Mouse (Mus musculus): ENCODE data around the gene Bag3.

- TF ChIP-seq POLR2A (IDR thresholded peaks at IDR 0.05; ENCODE audit: borderline replicate concordance, low read depth, low read length), result no peak
- TF ChIP-seq CTCF (IDR thresholded peaks at IDR 0.05; ENCODE audit: low read depth, low read length), result no peak
Measured at GRCm38 (mm10) chr7:128524641-128525040, 1.2 kb downstream of the Bag3 start.

All from bone marrow macrophage, adult 2 months (primary cell).